Mouse (Mus musculus) midbrain, embryonic 14.5 days (tissue): ENCODE results near the gene Atg4b. TPM values are rescaled to one million over a fixed set of nuclear protein-coding genes. Genes with fewer than 3 reads are reported as not detected.

Experiments used
- ATAC-seq: fragments of 200-750 bp; cut with Nextera tagmentation; 2 replicates; pipeline ENCODE4 v1.8.0; 2017; ENCODE audit warnings: moderate number of reproducible peaks, moderate library complexity; ENCODE audit not compliant: low FRiP score, low TSS enrichment
- DNase-seq: peaks from one replicate; pipeline ENCODE4 v3.0.0-alpha.2; 2015
- H3K27ac ChIP-seq: fragments of 300-500 bp; sonication (generic); replicated peaks from 2 replicates; pipeline ENCODE4 v1.5.1; 2014; ENCODE audit warnings: mild to moderate bottlenecking, low read depth, low read length, moderate library complexity
- H3K27me3 ChIP-seq: fragments of 300-500 bp; sonication (generic); 2 replicates; pipeline ENCODE4 v1.6.1; 2014; ENCODE audit warnings: low read length, control low read depth, mixed read lengths; ENCODE audit not compliant: control insufficient read depth, insufficient read depth
- H3K36me3 ChIP-seq: fragments of 300-500 bp; sonication (generic); 2 replicates; pipeline ENCODE4 v1.6.1; 2014; ENCODE audit warnings: low read length, control low read depth; ENCODE audit not compliant: control insufficient read depth, insufficient read depth
- H3K4me1 ChIP-seq: fragments of 300-500 bp; sonication (generic); 2 replicates; pipeline ENCODE4 v1.6.1; 2014; ENCODE audit warnings: mild to moderate bottlenecking, antibody characterized with exemption, low read length, control low read depth; ENCODE audit not compliant: control insufficient read depth, insufficient read depth
- H3K4me2 ChIP-seq: fragments of 300-500 bp; sonication (generic); 2 replicates; pipeline ENCODE4 v1.6.1; 2014; ENCODE audit warnings: mild to moderate bottlenecking, low read length, moderate library complexity
- H3K4me3 ChIP-seq: fragments of 300-500 bp; sonication (generic); replicated peaks from 2 replicates; pipeline ENCODE4 v1.5.1; 2014; ENCODE audit warnings: low read depth, low read length
- H3K9ac ChIP-seq: fragments of 300-500 bp; sonication (generic); replicated peaks from 2 replicates; pipeline ENCODE4 v1.6.1; 2014; ENCODE audit warnings: mild to moderate bottlenecking, low read length, moderate library complexity
- H3K9me3 ChIP-seq: fragments of 300-500 bp; sonication (generic); 2 replicates; pipeline ENCODE4 v1.6.1; 2016; ENCODE audit warnings: low read length, control low read depth, mixed read lengths; ENCODE audit not compliant: control insufficient read depth
- WGBS: fragments of 180-500 bp; shearing (Covaris S2); extraction: QIAGEN DNeasy Blood & Tissue Kit; methylation state at CpG from one replicate; pipeline ENCODE4 v1.1.7; 2014; 5-methylcytosine and 5-hydroxymethylcytosine counted together
- polyA plus RNA-seq: library from polyadenylated mRNA; unstranded; fragments of >200 nt; fragmentation: Nextera tagmentation; extraction: Ambion mirVana; gene quantifications from 2 replicates; pipeline ENCODE4 v1.2.1, GENCODE M21; 2014

Atg4b gene
- polyA plus RNA-seq = 101 and 102 TPM in 2 replicates

DNA sequence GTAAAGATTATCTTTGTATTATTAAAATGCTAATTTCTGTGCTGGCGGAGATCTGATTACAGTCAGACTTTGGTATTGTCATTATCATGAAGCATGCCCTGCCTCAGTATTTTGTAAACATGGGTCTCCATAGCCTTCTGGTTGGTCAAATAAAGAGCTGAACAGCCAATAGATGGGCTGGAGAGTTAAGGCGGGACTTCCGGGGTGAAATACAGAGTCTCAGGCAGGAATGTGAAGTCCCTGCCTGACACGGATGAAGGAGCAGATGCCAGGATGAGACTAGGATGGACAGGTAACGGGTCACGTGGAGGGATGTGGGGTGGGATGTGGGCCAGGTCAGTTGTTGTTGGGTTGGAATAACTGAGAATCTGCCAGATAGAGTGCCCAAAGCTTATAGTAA is at the start of gene Atg4b:
Gene Atg4b (plus strand): TSS at position 211 of the 400 bp plus-strand sequence.
- 82% methylated on average over 6 of the region's 6 CpGs for WGBS
- no peak for ATAC-seq
- Histone ChIP-seq H3K36me3 (peaks cover 26% of the 10 kb centered on the region), H3K4me3 (no peak within 1 kb of the TSS), H3K4me1 (peaks cover 13% of the 10 kb centered on the region; the same call in 1 of the 2 replicates), H3K4me2 (no peak within 1 kb of the TSS), H3K9me3 (no peaks in the 10 kb centered on the region), H3K9ac (no peak within 1 kb of the TSS), H3K27ac (no peak within 1 kb of the TSS), H3K27me3 (no peaks in the 10 kb centered on the region)
- no peak for DNase-seq

DNA sequence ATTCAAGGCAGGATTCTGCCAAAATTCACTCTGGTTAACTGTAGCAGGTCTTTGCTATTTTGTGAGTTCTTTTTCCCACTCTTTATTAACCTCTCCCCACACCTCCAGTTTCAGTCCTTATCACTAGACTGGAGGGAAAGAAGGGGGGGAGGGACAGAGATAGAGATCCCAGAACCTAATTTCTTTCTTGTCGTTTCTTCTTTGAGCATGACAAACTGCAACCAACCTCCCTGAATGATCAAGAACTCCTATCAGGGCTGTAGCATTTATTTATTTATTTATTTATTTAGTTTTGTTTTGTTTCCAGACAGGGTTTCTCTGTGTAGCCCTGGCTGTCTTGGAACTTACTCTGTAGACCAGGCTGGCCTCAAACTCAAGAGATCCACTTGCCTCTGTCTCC is 49.2 kb upstream of the Atg4b start:
- H3K27ac ChIP-seq = no peak overlapping the region
- no peaks in the 10 kb centered on the region for H3K27me3 ChIP-seq
- H3K4me2 ChIP-seq = no peak overlapping the region
- H3K4me3 ChIP-seq = no peak overlapping the region
- DNase-seq (no peak), ATAC-seq (no peak)
- H3K9me3 ChIP-seq = no peaks in the 10 kb centered on the region
- H3K4me1 ChIP-seq = no peaks in the 10 kb centered on the region
- peaks cover 25% of the 10 kb centered on the region for H3K36me3 ChIP-seq
- WGBS = 97% methylated on average over 1 of the region's 1 CpGs
- H3K9ac ChIP-seq = no peak overlapping the region

DNA sequence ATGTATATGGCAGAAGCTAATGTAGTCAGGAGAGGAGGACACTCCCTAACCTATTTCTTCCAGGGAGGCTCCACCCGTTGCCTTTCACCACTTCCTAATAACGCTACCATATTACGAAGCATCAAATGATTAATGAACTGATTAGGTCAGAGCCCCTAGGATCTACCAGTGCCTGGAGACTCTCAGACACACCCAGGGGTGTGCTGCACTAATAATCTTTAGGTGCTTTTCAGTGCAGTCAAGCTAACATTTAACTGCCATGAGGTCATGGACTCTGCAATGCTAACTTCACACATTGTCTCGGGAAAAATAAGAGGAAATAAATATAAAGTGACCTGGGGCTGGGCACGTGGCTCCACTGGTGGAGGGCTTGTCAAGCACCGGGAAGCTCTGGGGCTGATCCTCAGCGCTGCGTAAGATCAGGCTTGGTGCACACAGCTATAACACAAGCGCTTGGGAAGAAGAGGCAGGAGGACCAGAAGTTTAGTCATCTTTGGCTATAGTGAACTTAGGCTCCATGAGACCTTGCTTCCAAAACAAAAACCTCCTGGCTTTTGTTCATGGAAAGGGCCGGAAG is 47.7 kb upstream of the Atg4b start:
- Histone ChIP-seq H3K27me3 (no peaks in the 10 kb centered on the region), H3K9me3 (no peaks in the 10 kb centered on the region), H3K4me2 (no peak overlapping the region), H3K27ac (no peak overlapping the region), H3K4me3 (no peak overlapping the region), H3K4me1 (no peaks in the 10 kb centered on the region), H3K9ac (no peak overlapping the region), H3K36me3 (peaks cover 22% of the 10 kb centered on the region)
- ATAC-seq (no peak), DNase-seq (no peak)
- WGBS = 95% methylated on average over 10 of the region's 10 CpGs

DNA sequence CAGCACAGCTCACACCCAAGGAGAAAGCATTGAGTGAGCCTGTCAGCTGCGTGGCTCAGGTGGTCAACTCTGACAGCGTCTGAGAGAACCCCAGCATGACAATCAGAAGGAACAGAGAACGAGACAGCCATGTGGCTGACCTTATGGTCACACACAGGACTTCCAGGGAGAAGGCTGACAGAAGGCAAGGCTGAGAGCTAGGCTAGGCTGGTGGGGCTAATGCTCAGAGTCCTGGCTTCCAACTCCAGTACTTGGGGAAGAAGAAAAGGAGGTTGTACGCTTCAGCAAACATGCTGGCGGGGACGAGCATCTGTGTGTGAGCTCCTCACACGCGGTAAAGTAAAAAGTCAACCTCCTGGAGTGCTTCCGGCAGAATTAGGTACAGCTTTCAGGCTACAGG is 47.0 kb upstream of the Atg4b start:
- DNase-seq = no peak
- WGBS = 86% methylated on average over 9 of the region's 9 CpGs
- H3K4me3 ChIP-seq = no peak overlapping the region
- ATAC-seq = no peak
- H3K9ac ChIP-seq = no peak overlapping the region
- no peaks in the 10 kb centered on the region for H3K27me3 ChIP-seq
- no peaks in the 10 kb centered on the region for H3K4me1 ChIP-seq
- no peak overlapping the region for H3K4me2 ChIP-seq
- H3K27ac ChIP-seq = no peak overlapping the region
- H3K36me3 ChIP-seq = peaks cover 22% of the 10 kb centered on the region
- H3K9me3 ChIP-seq = no peaks in the 10 kb centered on the region

DNA sequence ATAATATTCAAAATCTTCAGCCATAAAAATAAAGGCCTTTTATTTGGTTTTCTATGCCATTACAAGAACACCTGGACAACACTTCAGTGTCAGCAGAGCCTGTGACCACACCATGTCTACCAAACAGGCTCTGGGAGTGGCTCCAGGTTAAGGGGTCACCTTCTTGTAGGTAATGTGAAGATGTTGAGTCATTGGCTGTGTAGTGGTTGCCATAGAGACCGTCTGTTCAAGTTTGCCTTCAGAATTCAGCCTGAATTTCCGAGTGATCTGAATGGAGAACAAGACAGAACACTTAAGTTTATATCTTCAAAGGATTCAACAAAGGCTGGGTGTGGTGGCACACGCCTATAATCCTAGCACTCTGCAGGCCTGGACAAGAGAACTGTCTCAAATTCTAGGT is 45.9 kb upstream of the Atg4b start:
- no peak overlapping the region for H3K4me2 ChIP-seq
- H3K27me3 ChIP-seq = no peaks in the 10 kb centered on the region
- H3K9me3 ChIP-seq = no peaks in the 10 kb centered on the region
- no peak overlapping the region for H3K9ac ChIP-seq
- ATAC-seq (no peak), DNase-seq (no peak)
- H3K4me3 ChIP-seq = no peak overlapping the region
- H3K4me1 ChIP-seq = no peaks in the 10 kb centered on the region
- 68% methylated on average over 3 of the region's 3 CpGs for WGBS
- no peak overlapping the region for H3K27ac ChIP-seq
- peaks cover 22% of the 10 kb centered on the region for H3K36me3 ChIP-seq

DNA sequence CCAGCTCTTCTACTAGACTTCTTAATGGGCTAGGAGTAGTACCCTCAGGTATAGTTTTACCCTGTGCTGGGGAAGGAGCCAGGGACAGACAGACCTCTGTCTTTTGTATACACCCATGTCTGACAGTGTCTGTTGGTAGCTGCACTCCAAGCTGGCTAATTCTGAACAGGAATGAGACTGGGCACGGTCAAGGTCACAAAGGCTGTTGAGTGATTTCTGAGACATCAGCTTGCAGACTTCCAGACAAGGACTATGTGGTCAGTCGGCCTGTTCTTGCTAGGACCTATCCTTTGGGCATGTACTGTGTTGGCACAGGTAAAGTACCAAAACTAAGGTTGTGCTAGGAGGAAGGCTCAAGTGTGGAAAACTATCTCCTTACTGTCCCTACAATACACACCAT is 35.1 kb upstream of the Atg4b start:
- ATAC-seq (no peak), DNase-seq (no peak)
- no peaks in the 10 kb centered on the region for H3K9me3 ChIP-seq
- H3K36me3 ChIP-seq = peaks cover 28% of the 10 kb centered on the region
- no peak overlapping the region for H3K4me2 ChIP-seq
- H3K4me3 ChIP-seq = no peak overlapping the region
- no peaks in the 10 kb centered on the region for H3K27me3 ChIP-seq
- no peak overlapping the region for H3K27ac ChIP-seq
- H3K4me1 ChIP-seq = no peaks in the 10 kb centered on the region
- WGBS = 92% methylated on average over 2 of the region's 2 CpGs
- no peak overlapping the region for H3K9ac ChIP-seq

DNA sequence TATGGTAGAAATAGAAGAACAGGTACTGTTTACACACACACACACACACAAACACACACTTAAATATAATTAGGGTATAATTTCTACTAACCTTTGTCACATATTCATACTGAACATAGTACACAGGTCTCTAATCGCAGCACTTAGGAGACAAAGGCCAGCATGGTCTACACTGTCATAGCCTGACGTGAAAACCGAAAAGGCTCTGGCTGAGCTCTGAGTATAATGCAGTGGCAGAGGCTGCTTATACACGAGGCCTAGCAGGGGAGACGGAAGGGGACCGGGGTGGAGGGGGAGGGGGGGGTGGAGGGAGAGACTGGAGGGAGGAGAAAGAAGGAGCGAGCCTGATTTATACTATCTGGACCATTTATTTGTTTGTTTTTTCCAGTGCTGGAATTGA is 29.7 kb upstream of the Atg4b start:
- Histone ChIP-seq H3K4me2 (no peak overlapping the region), H3K9ac (no peak overlapping the region), H3K4me3 (no peak overlapping the region), H3K27ac (no peak overlapping the region), H3K9me3 (no peaks in the 10 kb centered on the region), H3K27me3 (no peaks in the 10 kb centered on the region), H3K36me3 (peaks cover 14% of the 10 kb centered on the region), H3K4me1 (no peaks in the 10 kb centered on the region)
- DNase-seq = no peak
- no peak for ATAC-seq
- 66% methylated on average over 7 of the region's 7 CpGs for WGBS

DNA sequence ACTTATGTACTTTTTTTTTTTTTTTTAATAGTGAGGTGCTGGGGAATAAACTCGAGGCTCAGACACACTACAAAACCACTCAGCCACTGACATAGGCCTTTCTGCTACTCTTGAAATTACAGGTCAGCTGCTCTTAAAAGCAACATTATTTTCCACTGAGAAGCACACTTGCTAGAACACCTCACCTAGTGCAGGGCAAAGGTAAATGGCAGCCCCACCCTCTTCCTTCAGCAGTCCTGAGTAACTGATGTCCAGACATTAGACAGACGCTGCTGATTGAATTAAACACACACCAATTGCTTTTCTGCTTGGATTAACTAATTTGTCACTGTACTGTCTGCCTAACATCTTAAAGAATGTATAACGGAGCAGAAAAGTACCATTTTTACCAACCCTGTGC is 26.7 kb upstream of the Atg4b start:
- H3K27ac ChIP-seq = no peak overlapping the region
- no peak for ATAC-seq
- H3K9ac ChIP-seq = no peak overlapping the region
- H3K27me3 ChIP-seq = no peaks in the 10 kb centered on the region
- 91% methylated on average over 3 of the region's 3 CpGs for WGBS
- no peak for DNase-seq
- H3K9me3 ChIP-seq = no peaks in the 10 kb centered on the region
- H3K4me3 ChIP-seq = no peak overlapping the region
- no peak overlapping the region for H3K4me2 ChIP-seq
- no peaks in the 10 kb centered on the region for H3K4me1 ChIP-seq
- H3K36me3 ChIP-seq = peaks cover 10% of the 10 kb centered on the region; the same call in 1 of the 2 replicates

DNA sequence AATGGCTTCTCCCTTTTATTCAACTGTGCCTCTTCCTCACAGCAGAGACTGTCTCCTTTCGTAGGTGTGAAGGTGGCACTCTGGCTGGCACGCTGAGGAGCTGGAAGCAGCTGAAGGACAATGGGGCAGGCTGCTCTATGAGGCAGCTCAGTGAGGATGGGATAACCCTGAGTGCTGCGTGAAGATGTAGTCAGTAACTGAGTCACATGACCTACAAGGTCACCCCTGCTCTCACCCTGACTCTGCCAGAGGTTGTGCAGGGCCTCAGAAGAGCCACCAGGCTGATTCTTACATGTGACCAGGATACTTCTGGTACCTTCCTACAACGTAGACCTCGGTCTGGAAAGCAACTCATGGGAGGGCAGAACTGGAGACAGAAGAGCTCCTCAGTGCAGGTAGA is 25.6 kb upstream of the Atg4b start:
- DNase-seq (no peak), ATAC-seq (no peak)
- Histone ChIP-seq H3K9ac (no peak overlapping the region), H3K9me3 (no peaks in the 10 kb centered on the region), H3K27me3 (no peaks in the 10 kb centered on the region), H3K4me1 (no peaks in the 10 kb centered on the region), H3K4me2 (no peak overlapping the region), H3K4me3 (no peak overlapping the region), H3K27ac (no peak overlapping the region), H3K36me3 (peaks cover 10% of the 10 kb centered on the region; the same call in 1 of the 2 replicates)
- WGBS = 94% methylated on average over 5 of the region's 5 CpGs
